Mouse (Mus musculus) forebrain, postnatal 0 days (tissue): ENCODE measurements at regions not wholly inside any gene's neighbourhood (a gene's known extent, or its start where the extent isn't known, plus 50 kb on each side); places are given as distances from the start of the nearest gene placed in this dataset.
A peak's percentile ranks its signal among the peaks of the same experiment; 100 is the strongest.

ENCODE experiments used
- ATAC-seq: fragments of 200-750 bp; cut with Nextera tagmentation; 2 replicates; pipeline ENCODE4 v1.8.0; 2017; ENCODE audit warnings: mild to moderate bottlenecking, moderate library complexity
- DNase-seq: peaks from one replicate; pipeline ENCODE4 v3.0.0-alpha.2; 2015
- H3K27ac ChIP-seq: fragments of 300-500 bp; sonication (generic); 2 replicates; pipeline ENCODE4 v1.5.1; 2014; ENCODE audit warnings: low read depth, mild to moderate bottlenecking, antibody characterized with exemption, low read length, moderate library complexity, mixed read lengths
- H3K27me3 ChIP-seq: fragments of 300-500 bp; sonication (generic); 2 replicates; pipeline ENCODE4 v1.6.1; 2014; ENCODE audit warnings: mild to moderate bottlenecking, low read length, mixed read lengths; ENCODE audit not compliant: insufficient read depth
- H3K36me3 ChIP-seq: fragments of 300-500 bp; sonication (generic); 2 replicates; pipeline ENCODE4 v1.6.1; 2014; ENCODE audit warnings: mild to moderate bottlenecking, moderate library complexity; ENCODE audit not compliant: insufficient read depth
- H3K4me1 ChIP-seq: fragments of 300-500 bp; sonication (generic); 2 replicates; pipeline ENCODE4 v1.6.1; 2014; ENCODE audit warnings: antibody characterized with exemption; ENCODE audit not compliant: insufficient read depth
- H3K4me2 ChIP-seq: fragments of 300-500 bp; sonication (generic); 2 replicates; pipeline ENCODE4 v1.6.1; 2014; ENCODE audit warnings: low read depth, mild to moderate bottlenecking, moderate library complexity
- H3K4me3 ChIP-seq: fragments of 300-500 bp; sonication (generic); 2 replicates; pipeline ENCODE4 v1.5.1; 2014; ENCODE audit warnings: low read depth, low read length, mixed read lengths
- H3K9ac ChIP-seq: fragments of 300-500 bp; sonication (generic); 2 replicates; pipeline ENCODE4 v1.6.1; 2014; ENCODE audit warnings: mild to moderate bottlenecking
- H3K9me3 ChIP-seq: fragments of 300-500 bp; sonication (generic); 2 replicates; pipeline ENCODE4 v1.6.1; 2016; ENCODE audit warnings: low read length
- CTCF ChIP-seq: sonication (generic); IDR thresholded peaks from 2 replicates; pipeline ENCODE4 v1.5.1; 2016; ENCODE audit warnings: antibody characterized with exemption, control low read depth, low read depth
- WGBS: fragments of 180-500 bp; shearing (Covaris S2); extraction: QIAGEN DNeasy Blood & Tissue Kit; methylation state at CpG from one replicate; pipeline ENCODE4 v1.1.7; 2014; 5-methylcytosine and 5-hydroxymethylcytosine counted together

DNA sequence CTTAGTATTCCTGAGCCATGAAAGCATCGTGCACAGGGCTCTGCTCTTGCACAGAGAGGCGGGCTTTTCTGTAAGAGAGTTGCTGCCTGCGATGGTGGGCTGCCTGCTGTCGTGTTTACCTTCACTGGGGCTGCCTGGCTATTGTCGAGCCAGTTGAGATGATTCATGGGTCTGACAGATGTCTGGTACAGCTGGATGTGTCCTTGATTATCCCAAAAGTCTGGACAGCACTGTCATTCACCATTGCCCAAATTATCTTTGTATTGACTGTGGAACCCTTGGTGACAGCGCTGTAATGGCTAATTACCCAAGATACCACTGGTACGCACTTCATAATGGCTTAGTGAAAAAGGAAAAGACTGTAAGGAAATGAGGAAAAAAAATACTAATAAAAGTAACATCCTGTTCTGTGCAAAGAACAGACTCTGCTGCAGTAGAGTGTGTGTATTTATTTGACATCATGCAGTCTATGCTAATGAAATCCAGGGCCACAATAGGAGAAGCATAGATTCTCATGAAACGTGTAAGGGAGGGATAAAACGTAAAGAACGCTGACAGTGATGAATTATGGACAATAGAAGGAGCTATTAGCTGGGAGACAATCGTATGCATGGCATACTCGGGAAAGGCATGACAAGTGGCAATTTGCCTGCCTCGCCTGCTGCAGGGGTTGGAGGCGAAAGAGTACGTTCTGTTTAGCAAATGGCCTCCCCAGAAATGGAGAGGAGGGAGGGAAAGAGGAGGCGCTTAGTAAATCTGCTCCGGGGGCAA, 208.2 kb upstream of the Atp5g3 start:
- Histone ChIP-seq H3K4me3 (no peak overlapping the region), H3K27me3 (no peaks in the 10 kb centered on the region), H3K4me1 (no peaks in the 10 kb centered on the region), H3K4me2 (no peak overlapping the region), H3K9me3 (no peaks in the 10 kb centered on the region), H3K9ac (no peak overlapping the region), H3K27ac (peak overlapping the region; percentile 64), H3K36me3 (no peaks in the 10 kb centered on the region)
- ATAC-seq (peak; percentile 77; the same call in 1 of the 2 replicates), DNase-seq (peak; percentile 53)
- no peak for TF ChIP-seq CTCF
- WGBS, result 32% methylated on average over 17 of the region's 17 CpGs

DNA sequence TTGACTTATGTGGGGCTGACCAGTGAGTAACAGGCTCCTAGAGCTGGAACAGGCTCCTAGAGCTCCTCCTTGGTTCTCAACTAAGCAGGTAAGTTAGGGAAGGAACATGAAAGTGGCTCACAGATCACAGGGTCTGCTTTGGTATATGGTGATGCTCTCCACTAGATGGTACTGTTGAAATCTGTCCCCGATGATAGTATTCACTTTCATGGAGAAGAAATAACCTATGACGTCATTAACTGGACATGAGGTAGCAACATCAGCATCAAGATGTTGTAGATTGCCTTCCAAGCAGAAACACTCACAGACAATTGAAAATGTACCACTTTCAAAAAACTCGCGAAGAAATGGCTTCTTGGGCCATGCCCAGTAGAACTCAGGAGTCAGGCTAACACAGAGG, 195.3 kb upstream of the Atp5g3 start:
- Histone ChIP-seq H3K4me3 (no peak overlapping the region), H3K9me3 (no peaks in the 10 kb centered on the region), H3K27ac (no peak overlapping the region), H3K27me3 (no peaks in the 10 kb centered on the region), H3K9ac (no peak overlapping the region), H3K4me1 (no peaks in the 10 kb centered on the region), H3K4me2 (no peak overlapping the region), H3K36me3 (no peaks in the 10 kb centered on the region)
- 0 out of 2 replicates have a peak, but pooled peaks have one; percentile 9 for TF ChIP-seq CTCF
- DNase-seq, result no peak
- no peak for ATAC-seq
- 83% methylated on average over 4 of the region's 4 CpGs for WGBS

DNA sequence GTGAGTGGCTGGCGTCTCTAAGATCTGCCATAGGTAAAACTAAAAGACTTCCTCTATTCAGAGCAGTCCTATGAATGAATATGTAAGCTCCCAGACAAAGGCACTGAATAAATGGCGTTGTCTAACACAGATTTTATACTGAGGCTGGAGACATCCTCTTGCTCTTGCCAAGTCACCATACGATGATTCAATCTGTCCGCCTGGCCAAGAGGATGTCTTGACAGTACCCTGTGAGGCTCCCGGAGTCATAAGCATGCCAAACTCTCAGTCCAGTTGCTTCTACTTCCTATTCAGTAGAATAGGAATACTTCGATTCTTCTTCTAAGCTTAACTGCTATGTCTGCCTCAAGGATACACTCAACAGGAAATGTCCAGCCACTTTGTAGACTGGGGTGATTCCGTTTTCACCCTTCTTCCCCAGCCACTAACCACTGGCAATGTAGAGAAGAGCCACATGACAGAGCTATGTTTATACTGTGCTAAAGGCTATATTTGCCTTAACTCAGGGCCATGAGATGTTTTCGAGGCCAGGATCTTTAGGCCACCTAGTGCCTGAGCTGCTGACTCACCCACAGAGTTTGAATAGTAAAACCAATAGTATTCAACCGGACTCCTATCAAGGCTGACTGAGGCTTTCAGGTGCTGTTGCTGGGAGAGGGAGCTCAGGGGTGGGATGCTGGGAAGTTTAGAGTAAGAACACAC, 188.7 kb upstream of the Atp5g3 start:
- no peak for TF ChIP-seq CTCF
- no peak overlapping the region for H3K4me3 ChIP-seq
- H3K9me3 ChIP-seq, result no peaks in the 10 kb centered on the region
- H3K27me3 ChIP-seq, result no peaks in the 10 kb centered on the region
- H3K27ac ChIP-seq, result no peak overlapping the region
- peak; percentile 38 for DNase-seq
- no peak overlapping the region for H3K4me2 ChIP-seq
- H3K9ac ChIP-seq, result no peak overlapping the region
- no peaks in the 10 kb centered on the region for H3K36me3 ChIP-seq
- WGBS, result 62% methylated on average over 9 of the region's 9 CpGs
- 0 out of 2 replicates have a peak, but pooled peaks cover 4% of the 10 kb centered on the region for H3K4me1 ChIP-seq
- ATAC-seq, result peak; percentile 32; the same call in 1 of the 2 replicates

DNA sequence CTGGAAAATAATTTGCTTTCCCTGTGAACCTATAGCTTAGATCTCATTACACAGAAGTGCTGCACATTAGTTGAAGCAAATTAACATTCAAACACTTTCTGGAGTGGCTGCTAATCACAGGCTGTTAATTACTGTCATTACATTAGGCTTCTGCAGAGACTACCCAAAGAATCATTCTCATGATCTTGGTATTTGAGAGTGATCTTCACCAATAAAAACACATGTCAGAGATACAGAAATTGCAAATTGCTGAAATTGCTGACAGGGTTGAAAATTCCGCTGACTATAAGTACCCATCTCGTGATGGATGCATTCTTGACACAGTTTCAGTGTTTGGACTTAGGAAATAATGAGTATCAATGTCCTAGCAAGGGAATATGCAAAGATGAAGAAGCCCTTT, 185.7 kb upstream of the Atp5g3 start:
- ATAC-seq (no peak), DNase-seq (no peak)
- no peak for TF ChIP-seq CTCF
- Histone ChIP-seq H3K27me3 (no peaks in the 10 kb centered on the region), H3K27ac (no peak overlapping the region), H3K9me3 (no peaks in the 10 kb centered on the region), H3K36me3 (no peaks in the 10 kb centered on the region), H3K9ac (no peak overlapping the region), H3K4me2 (no peak overlapping the region), H3K4me3 (no peak overlapping the region), H3K4me1 (0 out of 2 replicates have a peak, but pooled peaks cover 4% of the 10 kb centered on the region)
- 31% methylated on average over 2 of the region's 2 CpGs for WGBS

DNA sequence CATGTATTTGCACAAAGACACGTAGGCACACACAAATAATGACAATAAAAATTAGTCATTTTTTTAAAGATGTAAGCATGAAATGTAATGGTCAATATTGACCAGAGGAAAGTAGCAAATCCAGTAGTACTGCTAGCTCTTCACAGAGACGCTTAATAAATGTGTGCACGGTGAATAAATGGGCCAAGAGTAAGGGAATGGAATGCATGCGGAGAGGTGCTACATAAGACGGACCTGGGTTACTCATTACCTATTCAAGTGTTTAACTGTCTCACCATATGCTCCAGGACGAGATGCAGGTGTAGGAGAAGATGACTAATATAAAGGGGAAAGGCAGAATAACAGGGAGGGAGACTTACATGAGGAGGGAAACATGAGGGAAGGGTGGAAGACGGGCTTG, 182.4 kb upstream of the Atp5g3 start:
- no peaks in the 10 kb centered on the region for H3K27me3 ChIP-seq
- 89% methylated on average over 7 of the region's 7 CpGs for WGBS
- no peak for ATAC-seq
- no peak overlapping the region for H3K27ac ChIP-seq
- no peak for TF ChIP-seq CTCF
- no peak for DNase-seq
- H3K9me3 ChIP-seq, result no peaks in the 10 kb centered on the region
- H3K9ac ChIP-seq, result no peak overlapping the region
- H3K4me1 ChIP-seq, result no peaks in the 10 kb centered on the region
- no peaks in the 10 kb centered on the region for H3K36me3 ChIP-seq
- no peak overlapping the region for H3K4me3 ChIP-seq
- no peak overlapping the region for H3K4me2 ChIP-seq

DNA sequence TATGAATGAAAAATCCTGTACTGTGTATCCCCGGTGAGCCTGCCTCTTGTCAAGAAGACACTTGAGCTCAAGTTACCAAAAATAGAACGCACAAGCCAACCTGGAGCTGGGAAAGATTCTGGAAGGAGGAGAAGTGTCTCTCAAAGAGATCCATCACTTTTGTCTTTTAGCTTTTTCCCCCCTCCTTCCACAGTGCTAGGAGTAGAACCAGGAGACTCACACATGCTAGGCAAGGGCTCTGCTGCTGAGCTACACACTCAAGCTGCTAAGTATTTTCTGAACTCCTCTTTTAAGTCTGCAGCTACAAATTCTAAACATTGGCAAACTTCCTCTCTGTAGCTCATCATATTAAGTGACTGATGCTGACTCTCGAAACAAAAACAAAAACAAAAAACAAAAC, 176.2 kb upstream of the Atp5g3 start:
- Histone ChIP-seq H3K36me3 (no peaks in the 10 kb centered on the region), H3K9ac (no peak overlapping the region), H3K9me3 (no peaks in the 10 kb centered on the region), H3K4me3 (no peak overlapping the region), H3K4me2 (no peak overlapping the region), H3K27me3 (no peaks in the 10 kb centered on the region), H3K27ac (no peak overlapping the region), H3K4me1 (no peaks in the 10 kb centered on the region)
- TF ChIP-seq CTCF, result no peak
- no peak for DNase-seq
- ATAC-seq, result no peak; the same call in 1 of the 2 replicates
- 61% methylated on average over 3 of the region's 3 CpGs for WGBS

DNA sequence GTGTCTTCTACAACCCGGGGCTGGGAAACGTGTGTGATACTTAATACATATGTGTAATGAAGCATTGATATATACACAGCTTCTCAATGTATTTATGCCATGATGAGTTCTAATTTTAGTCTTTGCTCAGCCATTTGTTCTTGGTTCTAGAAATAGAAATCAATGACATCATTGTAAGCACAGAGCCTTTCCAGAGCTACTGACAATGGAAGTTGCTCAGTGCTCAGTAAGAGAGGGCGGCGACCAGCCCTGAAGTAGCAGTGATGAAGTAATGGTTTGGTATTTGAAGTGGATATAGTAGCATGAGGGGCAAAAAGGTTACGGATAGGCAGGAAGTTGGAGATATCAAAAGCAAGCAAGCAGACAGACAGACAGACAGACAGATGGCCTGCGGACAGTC, 173.8 kb upstream of the Atp5g3 start:
- Histone ChIP-seq H3K9me3 (no peaks in the 10 kb centered on the region), H3K4me2 (no peak overlapping the region), H3K36me3 (no peaks in the 10 kb centered on the region), H3K9ac (no peak overlapping the region), H3K27me3 (no peaks in the 10 kb centered on the region), H3K4me1 (no peaks in the 10 kb centered on the region), H3K4me3 (no peak overlapping the region), H3K27ac (no peak overlapping the region)
- no peak for TF ChIP-seq CTCF
- DNase-seq, result no peak
- WGBS, result 80% methylated on average over 6 of the region's 6 CpGs
- no peak for ATAC-seq
